Mouse (Mus musculus) forebrain, embryonic 11.5 days (tissue): ENCODE measurements around the gene Lrrc74a. TPM values are rescaled to one million over a fixed set of nuclear protein-coding genes. Genes with fewer than 3 reads are reported as not detected.

Experiments used
- ATAC-seq: fragments of 200-750 bp; cut with Nextera tagmentation; replicated peaks from 2 replicates; pipeline ENCODE4 v1.8.0; 2017; ENCODE audit warnings: moderate TSS enrichment; ENCODE audit not compliant: low FRiP score
- DNase-seq: peaks from one replicate; pipeline ENCODE4 v3.0.0-alpha.2; 2017; ENCODE audit warnings: low spot score
- H3K27ac ChIP-seq: fragments of 300-500 bp; sonication (generic); 2 replicates; pipeline ENCODE4 v1.5.1; 2014; ENCODE audit warnings: low read depth, low read length
- H3K27me3 ChIP-seq: fragments of 300-500 bp; sonication (generic); 2 replicates; pipeline ENCODE4 v1.6.1; 2014; ENCODE audit warnings: mild to moderate bottlenecking, low read length, mixed read lengths; ENCODE audit not compliant: control insufficient read depth, insufficient read depth
- H3K36me3 ChIP-seq: fragments of 300-500 bp; sonication (generic); 2 replicates; pipeline ENCODE4 v1.6.1; 2014; ENCODE audit warnings: mild to moderate bottlenecking, low read length, moderate library complexity, mixed read lengths; ENCODE audit not compliant: control insufficient read depth, insufficient read depth
- H3K4me1 ChIP-seq: fragments of 300-500 bp; sonication (generic); replicated peaks from 2 replicates; pipeline ENCODE4 v1.6.1; 2014; ENCODE audit warnings: low read length, mixed read lengths; ENCODE audit not compliant: control insufficient read depth, insufficient read depth
- H3K4me2 ChIP-seq: fragments of 300-500 bp; sonication (generic); 2 replicates; pipeline ENCODE4 v1.6.1; 2014; ENCODE audit warnings: low read depth, mild to moderate bottlenecking, low read length, moderate library complexity, mixed read lengths; ENCODE audit not compliant: severe bottlenecking
- H3K4me3 ChIP-seq: fragments of 300-500 bp; sonication (generic); 2 replicates; pipeline ENCODE4 v1.5.1; 2014; ENCODE audit warnings: low read depth, low read length
- H3K9ac ChIP-seq: fragments of 300-500 bp; sonication (generic); 2 replicates; pipeline ENCODE4 v1.6.1; 2014; ENCODE audit warnings: low read length
- H3K9me3 ChIP-seq: fragments of 300-500 bp; sonication (generic); 2 replicates; pipeline ENCODE4 v1.6.1; 2016; ENCODE audit warnings: low read length, mixed read lengths; ENCODE audit not compliant: control insufficient read depth
- WGBS: fragments of 180-500 bp; shearing (Covaris S2); extraction: QIAGEN DNeasy Blood & Tissue Kit; methylation state at CpG from one replicate; pipeline ENCODE4 v1.1.7; 2014; 5-methylcytosine and 5-hydroxymethylcytosine counted together
- polyA plus RNA-seq: library from polyadenylated mRNA; unstranded; fragments of >200 nt; fragmentation: Nextera tagmentation; extraction: Ambion mirVana; gene quantifications from 2 replicates; pipeline ENCODE4 v1.2.1, GENCODE M21; 2014

The Lrrc74a gene
- polyA plus RNA-seq = not detected in 2 replicates

GRCm38 (mm10) chr12:86734319-86734810 lies at the start of gene Lrrc74a:
Lrrc74a (plus strand) TSS chr12:86734369.
- Histone ChIP-seq H3K4me2 (no peak within 1 kb of the TSS), H3K4me1 (no peaks in the 10 kb centered on the region), H3K27ac (no peak within 1 kb of the TSS), H3K36me3 (no peaks in the 10 kb centered on the region), H3K9me3 (no peaks in the 10 kb centered on the region), H3K4me3 (no peak within 1 kb of the TSS), H3K9ac (no peak within 1 kb of the TSS), H3K27me3 (no peaks in the 10 kb centered on the region)
- ATAC-seq = no peak
- WGBS = 85% methylated on average over 8 of the region's 8 CpGs
- no peak for DNase-seq

GRCm38 (mm10) chr12:86685275-86685674 lies 48.9 kb upstream of the Lrrc74a start:
- 84% methylated on average over 9 of the region's 9 CpGs for WGBS
- Histone ChIP-seq H3K27me3 (no peaks in the 10 kb centered on the region), H3K4me2 (no peak overlapping the region), H3K36me3 (no peaks in the 10 kb centered on the region; the same call in 1 of the 2 replicates), H3K27ac (no peak overlapping the region), H3K4me1 (0 out of 2 replicates have a peak, but pooled peaks cover 6% of the 10 kb centered on the region), H3K9me3 (no peaks in the 10 kb centered on the region), H3K4me3 (no peak overlapping the region), H3K9ac (no peak overlapping the region)
- ATAC-seq (no peak), DNase-seq (no peak)

- Histone ChIP-seq H3K27ac (0 out of 2 replicates have a peak overlapping the region, but pooled peaks have one; percentile 32), H3K4me1 (0 out of 2 replicates have a peak, but pooled peaks cover under 1% of the 10 kb centered on the region), H3K9me3 (no peaks in the 10 kb centered on the region), H3K4me2 (no peak overlapping the region), H3K27me3 (no peaks in the 10 kb centered on the region), H3K36me3 (no peaks in the 10 kb centered on the region; the same call in 1 of the 2 replicates), H3K9ac (no peak overlapping the region), H3K4me3 (no peak overlapping the region)
- WGBS = 60% methylated on average over 13 of the region's 13 CpGs
- no peak for ATAC-seq
- no peak for DNase-seq
Observed at GRCm38 (mm10) chr12:86686551-86687330, 47.4 kb upstream of the Lrrc74a start.

- no peak overlapping the region for H3K4me2 ChIP-seq
- H3K4me3 ChIP-seq = no peak overlapping the region
- H3K27me3 ChIP-seq = no peaks in the 10 kb centered on the region
- H3K9me3 ChIP-seq = no peaks in the 10 kb centered on the region
- H3K36me3 ChIP-seq = no peaks in the 10 kb centered on the region; the same call in 1 of the 2 replicates
- no peaks in the 10 kb centered on the region for H3K4me1 ChIP-seq
- H3K27ac ChIP-seq = no peak overlapping the region
- 76% methylated on average over 4 of the region's 4 CpGs for WGBS
- DNase-seq = no peak
- no peak overlapping the region for H3K9ac ChIP-seq
- ATAC-seq = 0 out of 2 replicates have a peak, but pooled peaks have one; percentile 4
Observed at GRCm38 (mm10) chr12:86687445-86687955, 46.7 kb upstream of the Lrrc74a start.

GRCm38 (mm10) chr12:86687971-86688573 lies 46.1 kb upstream of the Lrrc74a start:
- Histone ChIP-seq H3K4me2 (no peak overlapping the region), H3K4me1 (no peaks in the 10 kb centered on the region), H3K36me3 (no peaks in the 10 kb centered on the region; the same call in 1 of the 2 replicates), H3K9ac (no peak overlapping the region), H3K4me3 (no peak overlapping the region), H3K27me3 (no peaks in the 10 kb centered on the region), H3K9me3 (no peaks in the 10 kb centered on the region), H3K27ac (no peak overlapping the region)
- 76% methylated on average over 4 of the region's 4 CpGs for WGBS
- ATAC-seq (peak; percentile 34; the same call in 1 of the 2 replicates), DNase-seq (no peak)

- H3K27ac ChIP-seq = no peak overlapping the region
- H3K4me3 ChIP-seq = no peak overlapping the region
- no peaks in the 10 kb centered on the region for H3K27me3 ChIP-seq
- no peaks in the 10 kb centered on the region; the same call in 1 of the 2 replicates for H3K36me3 ChIP-seq
- H3K4me1 ChIP-seq = no peaks in the 10 kb centered on the region
- H3K4me2 ChIP-seq = no peak overlapping the region
- H3K9ac ChIP-seq = no peak overlapping the region
- WGBS = 96% methylated on average over 27 of the region's 27 CpGs
- no peak for DNase-seq
- ATAC-seq = no peak
- H3K9me3 ChIP-seq = no peaks in the 10 kb centered on the region
Observed at GRCm38 (mm10) chr12:86688917-86689316, 45.3 kb upstream of the Lrrc74a start.

- H3K4me3 ChIP-seq = no peak overlapping the region
- no peaks in the 10 kb centered on the region for H3K9me3 ChIP-seq
- DNase-seq (no peak), ATAC-seq (no peak)
- no peak overlapping the region for H3K9ac ChIP-seq
- WGBS = 85% methylated on average over 12 of the region's 12 CpGs
- H3K27ac ChIP-seq = no peak overlapping the region
- H3K27me3 ChIP-seq = no peaks in the 10 kb centered on the region
- H3K36me3 ChIP-seq = no peaks in the 10 kb centered on the region; the same call in 1 of the 2 replicates
- H3K4me1 ChIP-seq = no peaks in the 10 kb centered on the region
- H3K4me2 ChIP-seq = no peak overlapping the region
Observed at GRCm38 (mm10) chr12:86690700-86691485, 43.3 kb upstream of the Lrrc74a start.
